Mouse (Mus musculus): ENCODE measurements around the gene Mrps25. TPM values are rescaled to one million over a fixed set of nuclear protein-coding genes. Genes with fewer than 3 reads are reported as not detected.

The Mrps25 gene
- polyA plus RNA-seq, 1 experiment from 2014 or later: 65.8 TPM

DNA sequence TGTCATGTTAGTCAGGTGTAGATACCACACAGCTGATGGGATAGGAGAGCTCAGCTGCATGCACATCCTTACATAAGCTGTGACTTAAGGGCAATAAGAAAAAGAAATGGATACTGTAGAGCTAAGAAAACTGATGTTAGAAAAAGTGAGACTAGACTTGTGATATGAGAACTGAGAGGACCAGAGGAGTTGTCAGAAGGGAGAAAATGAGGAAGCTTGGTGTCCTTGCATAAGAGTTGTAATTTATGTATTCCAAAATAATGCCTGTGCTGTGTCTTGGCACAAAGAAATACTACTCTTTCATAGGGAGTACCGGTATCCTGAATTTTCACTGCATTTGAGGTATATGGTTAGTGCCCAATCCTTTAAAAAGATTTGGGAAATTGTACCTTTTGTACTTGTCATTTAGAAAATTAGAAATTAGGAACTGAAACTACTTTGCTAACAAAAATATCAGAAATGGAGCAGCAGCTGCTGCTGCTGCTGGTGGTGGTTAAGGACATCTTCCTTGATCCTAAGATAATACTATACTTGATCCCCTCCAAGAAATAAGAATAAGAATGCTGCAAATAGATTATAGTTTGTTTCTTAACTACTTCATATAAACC, 56.9 kb downstream of the Mrps25 start:
- ATAC-seq (ENCODE audit: insufficient number of reproducible peaks, insufficient read depth, low FRiP score, low read depth): no peak
- Histone ChIP-seq H3K4me2 (ENCODE audit: low read length) (no peak overlapping the region), H3K27me3 (ENCODE audit: control insufficient read depth, insufficient read depth, low read length) (no peaks in the 10 kb centered on the region), H3K27ac (replicated peaks in 1 of 2; ENCODE audit: control insufficient read depth in 1 of 2, insufficient read depth in 1 of 2, low read depth in 2 of 2, low read length in 2 of 2) (no peak overlapping the region), H3K4me1 (ENCODE audit: control insufficient read depth in 2 of 2, insufficient read depth in 2 of 2, low read length in 2 of 2) (peaks cover 0 to 7% of the 10 kb centered on the region in 2 experiments; a peak in 3 of 4 replicates), H3K9ac (ENCODE audit: low read length) (no peak overlapping the region), H3K9me3 (ENCODE audit: control insufficient read depth, low read length) (no peaks in the 10 kb centered on the region), H3K4me3 (ENCODE audit: control insufficient read depth in 1 of 2, insufficient read depth in 1 of 2, low read depth in 1 of 2, low read length in 2 of 2) (no peak overlapping the region), H3K36me3 (ENCODE audit: control insufficient read depth, insufficient read depth, low read length) (peaks cover 3% of the 10 kb centered on the region; the same call in 1 of the 2 replicates)
- 95% methylated on average over 1 of the region's 1 CpGs for WGBS

DNA sequence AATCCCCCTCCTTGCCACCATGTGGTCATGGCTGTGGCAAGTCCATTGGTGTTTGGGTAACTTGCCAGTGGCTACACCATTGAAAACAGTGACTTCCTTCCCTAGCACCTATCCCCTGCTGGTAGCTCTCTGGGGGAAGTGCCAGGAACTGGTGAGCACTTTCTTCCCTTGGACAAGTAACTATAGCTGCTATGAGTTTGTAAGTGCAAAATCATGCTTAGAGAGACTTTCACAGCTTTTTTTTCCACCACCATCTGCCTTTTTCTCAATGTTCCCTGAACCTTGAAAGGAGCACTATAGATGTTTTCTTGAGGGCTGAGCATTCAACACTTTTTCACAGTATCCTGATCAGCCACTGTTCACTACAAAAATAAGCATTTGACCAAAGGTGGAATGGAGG, 59.3 kb downstream of the Mrps25 start:
- H3K4me2 ChIP-seq (ENCODE audit: low read length): no peak overlapping the region
- no peaks in the 10 kb centered on the region for H3K9me3 ChIP-seq (ENCODE audit: control insufficient read depth, low read length)
- no peaks in the 10 kb centered on the region for H3K4me1 ChIP-seq (ENCODE audit: control insufficient read depth in 2 of 2, insufficient read depth in 2 of 2, low read length in 2 of 2)
- no peak overlapping the region for H3K27ac ChIP-seq (replicated peaks in 1 of 2; ENCODE audit: control insufficient read depth in 1 of 2, insufficient read depth in 1 of 2, low read depth in 2 of 2, low read length in 2 of 2)
- peaks cover 3% of the 10 kb centered on the region; the same call in 1 of the 2 replicates for H3K36me3 ChIP-seq (ENCODE audit: control insufficient read depth, insufficient read depth, low read length)
- no peak overlapping the region for H3K4me3 ChIP-seq (ENCODE audit: control insufficient read depth in 1 of 2, insufficient read depth in 1 of 2, low read depth in 1 of 2, low read length in 2 of 2)
- H3K9ac ChIP-seq (ENCODE audit: low read length): no peak overlapping the region
- no peak for ATAC-seq (ENCODE audit: insufficient number of reproducible peaks, insufficient read depth, low FRiP score, low read depth)
- no peaks in the 10 kb centered on the region for H3K27me3 ChIP-seq (ENCODE audit: control insufficient read depth, insufficient read depth, low read length)

Other genes with a start within 250 kb of the Mrps25 start
- 9.0 and 12.2 TPM in 2 replicates for gene Fgd5, start 205.2 kb downstream of the Mrps25 start, polyA plus RNA-seq (2014; fragmentation: Nextera tagmentation; extraction: Ambion mirVana)
- gene Nr2c2, start 92.6 kb downstream of the Mrps25 start, polyA plus RNA-seq (2014; fragmentation: Nextera tagmentation; extraction: Ambion mirVana): 20.4 TPM in 2 replicates
- 8.6 and 11.9 TPM in 2 replicates for gene Rbsn, start 30.9 kb upstream of the Mrps25 start, polyA plus RNA-seq (2014; fragmentation: Nextera tagmentation; extraction: Ambion mirVana)
- gene Trh, start 60.6 kb upstream of the Mrps25 start, polyA plus RNA-seq (2014; fragmentation: Nextera tagmentation; extraction: Ambion mirVana): 0.34 and 0.38 TPM in 2 replicates